Mouse (Mus musculus) liver, postnatal 0 days (tissue): ENCODE data around the gene Tcam1.

Experiments used
- CTCF ChIP-seq: sonication (generic); IDR thresholded peaks from 2 replicates; pipeline ENCODE4 v1.5.1; 2016; ENCODE audit warnings: antibody characterized with exemption, low read depth
- EP300 ChIP-seq: IDR thresholded peaks from 2 replicates; pipeline ENCODE4 v1.6.1; 2016; ENCODE audit warnings: antibody characterized with exemption, low read depth, mild to moderate bottlenecking

DNA sequence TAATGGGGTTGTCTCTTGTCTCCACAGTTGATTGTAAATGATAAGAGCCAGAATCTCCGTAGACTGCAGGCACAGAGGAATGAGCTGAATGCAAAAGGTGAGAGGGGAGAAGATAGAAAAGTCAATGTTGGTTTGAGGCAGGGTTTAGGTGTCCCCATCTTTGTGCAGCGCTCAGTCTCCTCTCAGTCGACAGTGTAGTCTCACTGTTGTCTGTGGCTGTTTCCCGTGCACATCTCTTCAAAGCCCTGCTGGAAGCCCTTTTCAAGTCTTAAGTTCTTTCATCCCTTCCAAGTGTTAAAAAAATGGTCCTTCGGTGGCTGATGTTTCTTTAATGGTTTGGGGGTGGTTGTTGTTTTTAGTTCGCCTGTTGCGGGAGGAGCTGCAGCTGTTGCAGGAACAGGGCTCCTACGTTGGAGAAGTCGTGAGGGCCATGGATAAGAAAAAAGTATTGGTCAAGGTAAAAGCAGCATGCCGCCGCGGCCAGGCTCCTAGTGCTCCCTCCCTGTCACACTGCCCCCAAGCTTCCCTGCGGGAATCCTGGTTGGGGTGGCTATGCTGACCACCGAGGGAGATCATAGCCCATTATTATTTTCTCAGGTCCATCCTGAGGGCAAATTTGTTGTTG, 15.5 kb upstream of the Tcam1 start:
- TF ChIP-seq EP300 (no peak), CTCF (no peak)
